Mouse (Mus musculus) leukemia stem cell, adult 10-12 weeks (primary cell): Measurements from ENCODE around the gene Ugt1a2. TPM values are rescaled to one million over a fixed set of nuclear protein-coding genes. Genes with fewer than 3 reads are reported as not detected.

Experiments used
- polyA plus RNA-seq: library from polyadenylated mRNA; stranded (reverse); fragments of >175 nt; gene quantifications from 2 replicates; pipeline ENCODE4 v1.2.3, GENCODE M21; 2012; ENCODE audit warnings: low replicate concordance

Ugt1a2 gene
- not detected in 2 replicates for polyA plus RNA-seq

GRCm38 (mm10) chr1:88200456-88200855 lies at the start of gene Ugt1a2:
Ugt1a2 (plus strand) TSS chr1:88200601.

DNA sequence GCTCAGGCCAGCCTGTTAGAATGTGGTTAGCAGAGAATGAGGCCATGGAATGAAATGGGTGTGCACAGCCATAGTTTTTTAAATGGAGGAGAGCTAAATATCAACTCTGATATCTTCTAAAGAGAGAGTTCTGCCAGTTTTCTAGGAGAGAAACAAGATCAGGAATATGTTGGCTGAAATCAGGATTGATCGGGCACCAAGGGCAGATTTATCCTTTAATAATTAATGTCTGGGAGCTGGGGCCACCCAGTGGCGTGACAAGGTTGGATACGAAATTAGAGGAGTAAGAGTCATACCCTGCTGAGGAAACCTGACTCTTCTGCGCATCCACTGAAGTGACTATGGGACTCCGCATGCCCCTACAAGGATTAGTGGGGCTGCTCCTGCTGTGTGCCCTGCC lies 34.7 kb upstream of the Ugt1a2 start, which contains the start of gene Ugt1a5:
TSS of gene Ugt1a5 (plus strand) at position 302 of the 400 bp plus-strand sequence.

GRCm38 (mm10) chr1:88205294-88205922 lies 5.0 kb downstream of the Ugt1a2 start, which contains the start of gene Dnajb3:
Dnajb3 (minus strand) TSS chr1:88205782.

DNA sequence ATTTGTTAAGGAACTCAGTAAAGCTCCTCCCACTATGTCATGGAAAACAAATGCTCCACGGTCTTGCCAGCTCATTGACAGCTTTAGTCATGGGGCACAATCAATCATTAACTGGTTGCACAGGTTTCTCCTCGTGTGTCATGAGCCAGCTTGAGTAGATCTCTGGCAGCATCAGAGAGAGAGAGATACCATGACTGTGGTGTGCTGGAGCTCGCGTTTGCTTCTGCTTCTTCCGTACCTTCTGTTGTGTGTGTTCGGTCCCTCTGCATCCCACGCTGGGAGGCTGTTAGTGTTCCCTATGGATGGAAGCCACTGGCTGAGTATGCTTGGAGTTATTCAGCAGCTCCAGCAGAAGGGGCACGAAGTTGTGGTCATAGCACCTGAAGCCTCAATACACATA lies 11.4 kb downstream of the Ugt1a2 start, which contains the start of gene Ugt1a1:
TSS of gene Ugt1a1 (plus strand) at position 148 of the 400 bp plus-strand sequence.

GRCm38 (mm10) chr1:88226670-88227379 lies 26.4 kb downstream of the Ugt1a2 start, which contains the start of gene Mroh2a:
Mroh2a (plus strand) TSS chr1:88226986.

Other genes with a start within 250 kb of the Ugt1a2 start
- gene Usp40, start 192.1 kb upstream of the Ugt1a2 start, polyA plus RNA-seq, result 0.35 and 0.73 TPM in 2 replicates
- 0.50 TPM in 1 of 2 replicates, not detected in the other for gene Ugt1a10, start 145.2 kb upstream of the Ugt1a2 start, polyA plus RNA-seq
- gene Ugt1a9, start 129.8 kb upstream of the Ugt1a2 start, polyA plus RNA-seq, result not detected in 2 replicates
- not detected in 2 replicates for gene Ugt1a8, start 112.8 kb upstream of the Ugt1a2 start, polyA plus RNA-seq
- 0.88 TPM in 1 of 2 replicates, not detected in the other for gene Ugt1a7c, start 105.5 kb upstream of the Ugt1a2 start, polyA plus RNA-seq
- not detected in 2 replicates for gene Ugt1a6b, start 97.3 kb upstream of the Ugt1a2 start, polyA plus RNA-seq
- 0.42 TPM in 1 of 2 replicates, not detected in the other for gene Ugt1a6a, start 65.8 kb upstream of the Ugt1a2 start, polyA plus RNA-seq
- not detected in 2 replicates for gene Ugt1a5, start 34.6 kb upstream of the Ugt1a2 start, polyA plus RNA-seq
- 6.4 and 7.3 TPM in 2 replicates for gene Dnajb3, start 5.2 kb downstream of the Ugt1a2 start, polyA plus RNA-seq
- 0.21 TPM in 1 of 2 replicates, not detected in the other for gene Ugt1a1, start 11.4 kb downstream of the Ugt1a2 start, polyA plus RNA-seq
- 0.09 TPM in 1 of 2 replicates, not detected in the other for gene Mroh2a, start 26.4 kb downstream of the Ugt1a2 start, polyA plus RNA-seq
- gene Hjurp, start 77.0 kb downstream of the Ugt1a2 start, polyA plus RNA-seq, result 24.4 and 27.2 TPM in 2 replicates
- not detected in 2 replicates for gene Trpm8, start 77.1 kb downstream of the Ugt1a2 start, polyA plus RNA-seq
- gene Spp2, start 206.4 kb downstream of the Ugt1a2 start, polyA plus RNA-seq, result not detected in 2 replicates